Mouse (Mus musculus): ENCODE measurements around the gene Cdk15. TPM values are rescaled to one million over a fixed set of nuclear protein-coding genes. Genes with fewer than 3 reads are reported as not detected.

Cdk15 gene
- polyA plus RNA-seq, 1 experiment from 2014 or later, result 0.30 TPM

GRCm38 (mm10) chr1:59268931-59269330 lies 12.2 kb downstream of the Cdk15 start:
- H3K36me3 ChIP-seq (ENCODE audit: control insufficient read depth, insufficient read depth, low read length), result no peaks in the 10 kb centered on the region
- 76% methylated on average over 8 of the region's 8 CpGs for WGBS
- H3K9ac ChIP-seq (ENCODE audit: low read length), result no peak overlapping the region
- no peak overlapping the region for H3K4me3 ChIP-seq (ENCODE audit: low read depth, low read length)
- no peaks in the 10 kb centered on the region for H3K4me1 ChIP-seq (ENCODE audit: control insufficient read depth, insufficient read depth, low read length)
- ATAC-seq (no peak), DNase-seq (ENCODE audit: low spot score) (no peak)
- no peaks in the 10 kb centered on the region for H3K9me3 ChIP-seq (replicated peaks; ENCODE audit: control insufficient read depth, low read length)
- H3K27me3 ChIP-seq (replicated peaks; ENCODE audit: control insufficient read depth, insufficient read depth, low read length), result no peaks in the 10 kb centered on the region
- no peak overlapping the region for H3K27ac ChIP-seq (ENCODE audit: low read depth, low read length)
- H3K4me2 ChIP-seq (ENCODE audit: low read length), result no peak overlapping the region

- Histone ChIP-seq H3K4me3 (ENCODE audit: low read depth, low read length) (no peak overlapping the region), H3K27me3 (replicated peaks; ENCODE audit: control insufficient read depth, insufficient read depth, low read length) (no peaks in the 10 kb centered on the region), H3K36me3 (ENCODE audit: control insufficient read depth, insufficient read depth, low read length) (no peaks in the 10 kb centered on the region), H3K9me3 (replicated peaks; ENCODE audit: control insufficient read depth, low read length) (no peaks in the 10 kb centered on the region), H3K27ac (ENCODE audit: low read depth, low read length) (no peak overlapping the region), H3K4me1 (ENCODE audit: control insufficient read depth, insufficient read depth, low read length) (no peaks in the 10 kb centered on the region), H3K4me2 (ENCODE audit: low read length) (no peak overlapping the region), H3K9ac (ENCODE audit: low read length) (no peak overlapping the region)
- WGBS, result 93% methylated on average over 6 of the region's 6 CpGs
- no peak for ATAC-seq
- DNase-seq (ENCODE audit: low spot score), result no peak
Measured at GRCm38 (mm10) chr1:59269466-59269865, 12.8 kb downstream of the Cdk15 start.

GRCm38 (mm10) chr1:59269951-59270689 lies 13.4 kb downstream of the Cdk15 start:
- no peak overlapping the region for H3K4me3 ChIP-seq (ENCODE audit: low read depth, low read length)
- no peak overlapping the region for H3K4me2 ChIP-seq (ENCODE audit: low read length)
- H3K9me3 ChIP-seq (replicated peaks; ENCODE audit: control insufficient read depth, low read length), result no peaks in the 10 kb centered on the region
- WGBS, result 58% methylated on average over 20 of the region's 20 CpGs
- H3K27me3 ChIP-seq (replicated peaks; ENCODE audit: control insufficient read depth, insufficient read depth, low read length), result no peaks in the 10 kb centered on the region
- H3K27ac ChIP-seq (ENCODE audit: low read depth, low read length), result no peak overlapping the region
- DNase-seq (ENCODE audit: low spot score) (peak; percentile 48), ATAC-seq (no peak)
- H3K36me3 ChIP-seq (ENCODE audit: control insufficient read depth, insufficient read depth, low read length), result no peaks in the 10 kb centered on the region
- H3K9ac ChIP-seq (ENCODE audit: low read length), result no peak overlapping the region
- H3K4me1 ChIP-seq (ENCODE audit: control insufficient read depth, insufficient read depth, low read length), result no peaks in the 10 kb centered on the region

GRCm38 (mm10) chr1:59272189-59272588 lies 15.5 kb downstream of the Cdk15 start:
- DNase-seq (ENCODE audit: low spot score) (no peak), ATAC-seq (no peak)
- no peaks in the 10 kb centered on the region for H3K4me1 ChIP-seq (ENCODE audit: control insufficient read depth, insufficient read depth, low read length)
- no peak overlapping the region for H3K9ac ChIP-seq (ENCODE audit: low read length)
- H3K4me2 ChIP-seq (ENCODE audit: low read length), result no peak overlapping the region
- no peak overlapping the region for H3K27ac ChIP-seq (ENCODE audit: low read depth, low read length)
- H3K4me3 ChIP-seq (ENCODE audit: low read depth, low read length), result no peak overlapping the region
- no peaks in the 10 kb centered on the region for H3K27me3 ChIP-seq (replicated peaks; ENCODE audit: control insufficient read depth, insufficient read depth, low read length)
- no peaks in the 10 kb centered on the region for H3K36me3 ChIP-seq (ENCODE audit: control insufficient read depth, insufficient read depth, low read length)
- WGBS, result 32% methylated on average over 3 of the region's 3 CpGs
- no peaks in the 10 kb centered on the region for H3K9me3 ChIP-seq (replicated peaks; ENCODE audit: control insufficient read depth, low read length)

- Histone ChIP-seq H3K4me2 (ENCODE audit: low read length) (no peak overlapping the region), H3K9ac (ENCODE audit: low read length) (no peak overlapping the region), H3K27ac (ENCODE audit: low read depth, low read length) (no peak overlapping the region), H3K36me3 (ENCODE audit: control insufficient read depth, insufficient read depth, low read length) (no peaks in the 10 kb centered on the region), H3K4me3 (ENCODE audit: low read depth, low read length) (no peak overlapping the region), H3K9me3 (replicated peaks; ENCODE audit: control insufficient read depth, low read length) (no peaks in the 10 kb centered on the region), H3K27me3 (replicated peaks; ENCODE audit: control insufficient read depth, insufficient read depth, low read length) (no peaks in the 10 kb centered on the region), H3K4me1 (ENCODE audit: control insufficient read depth, insufficient read depth, low read length) (no peaks in the 10 kb centered on the region)
- ATAC-seq (no peak), DNase-seq (ENCODE audit: low spot score) (no peak)
- WGBS, result 92% methylated on average over 5 of the region's 5 CpGs
Measured at GRCm38 (mm10) chr1:59285880-59286279, 29.2 kb downstream of the Cdk15 start.

GRCm38 (mm10) chr1:59286316-59286850 lies 29.7 kb downstream of the Cdk15 start:
- no peak overlapping the region for H3K4me3 ChIP-seq (ENCODE audit: low read depth, low read length)
- H3K4me1 ChIP-seq (ENCODE audit: control insufficient read depth, insufficient read depth, low read length), result no peaks in the 10 kb centered on the region
- H3K27ac ChIP-seq (ENCODE audit: low read depth, low read length), result no peak overlapping the region
- ATAC-seq (no peak), DNase-seq (ENCODE audit: low spot score) (no peak)
- H3K4me2 ChIP-seq (ENCODE audit: low read length), result no peak overlapping the region
- no peaks in the 10 kb centered on the region for H3K36me3 ChIP-seq (ENCODE audit: control insufficient read depth, insufficient read depth, low read length)
- WGBS, result 77% methylated on average over 13 of the region's 13 CpGs
- H3K9me3 ChIP-seq (replicated peaks; ENCODE audit: control insufficient read depth, low read length), result no peaks in the 10 kb centered on the region
- H3K9ac ChIP-seq (ENCODE audit: low read length), result no peak overlapping the region
- no peaks in the 10 kb centered on the region for H3K27me3 ChIP-seq (replicated peaks; ENCODE audit: control insufficient read depth, insufficient read depth, low read length)

- Histone ChIP-seq H3K4me1 (ENCODE audit: control insufficient read depth, insufficient read depth, low read length) (no peaks in the 10 kb centered on the region), H3K4me3 (ENCODE audit: low read depth, low read length) (no peak overlapping the region), H3K9me3 (replicated peaks; ENCODE audit: control insufficient read depth, low read length) (no peaks in the 10 kb centered on the region), H3K27me3 (replicated peaks; ENCODE audit: control insufficient read depth, insufficient read depth, low read length) (no peaks in the 10 kb centered on the region), H3K9ac (ENCODE audit: low read length) (no peak overlapping the region), H3K27ac (ENCODE audit: low read depth, low read length) (no peak overlapping the region), H3K36me3 (ENCODE audit: control insufficient read depth, insufficient read depth, low read length) (no peaks in the 10 kb centered on the region), H3K4me2 (ENCODE audit: low read length) (no peak overlapping the region)
- ATAC-seq, result no peak
- WGBS, result 62% methylated on average over 8 of the region's 8 CpGs
- DNase-seq (ENCODE audit: low spot score), result no peak
Measured at GRCm38 (mm10) chr1:59287733-59288132, 31.0 kb downstream of the Cdk15 start.

GRCm38 (mm10) chr1:59291652-59292051 lies 34.9 kb downstream of the Cdk15 start:
- Histone ChIP-seq H3K9ac (ENCODE audit: low read length) (no peak overlapping the region), H3K4me2 (ENCODE audit: low read length) (no peak overlapping the region), H3K4me1 (ENCODE audit: control insufficient read depth, insufficient read depth, low read length) (no peaks in the 10 kb centered on the region), H3K27ac (ENCODE audit: low read depth, low read length) (no peak overlapping the region), H3K4me3 (ENCODE audit: low read depth, low read length) (no peak overlapping the region), H3K27me3 (replicated peaks; ENCODE audit: control insufficient read depth, insufficient read depth, low read length) (no peaks in the 10 kb centered on the region), H3K36me3 (ENCODE audit: control insufficient read depth, insufficient read depth, low read length) (no peaks in the 10 kb centered on the region), H3K9me3 (replicated peaks; ENCODE audit: control insufficient read depth, low read length) (no peaks in the 10 kb centered on the region)
- WGBS, result 42% methylated on average over 2 of the region's 2 CpGs
- ATAC-seq, result no peak
- DNase-seq (ENCODE audit: low spot score), result no peak

- Histone ChIP-seq H3K4me2 (ENCODE audit: low read length) (no peak overlapping the region), H3K4me3 (ENCODE audit: low read depth, low read length) (no peak overlapping the region), H3K27me3 (replicated peaks; ENCODE audit: control insufficient read depth, insufficient read depth, low read length) (no peaks in the 10 kb centered on the region), H3K36me3 (ENCODE audit: control insufficient read depth, insufficient read depth, low read length) (no peaks in the 10 kb centered on the region), H3K27ac (ENCODE audit: low read depth, low read length) (no peak overlapping the region), H3K9ac (ENCODE audit: low read length) (no peak overlapping the region), H3K4me1 (ENCODE audit: control insufficient read depth, insufficient read depth, low read length) (no peaks in the 10 kb centered on the region), H3K9me3 (replicated peaks; ENCODE audit: control insufficient read depth, low read length) (no peaks in the 10 kb centered on the region)
- DNase-seq (ENCODE audit: low spot score) (no peak), ATAC-seq (no peak)
- WGBS, result 71% methylated on average over 1 of the region's 1 CpGs
Measured at GRCm38 (mm10) chr1:59295769-59296168, 39.1 kb downstream of the Cdk15 start.
